Mouse (Mus musculus): ENCODE measurements around the gene Ppp5c.

DNA sequence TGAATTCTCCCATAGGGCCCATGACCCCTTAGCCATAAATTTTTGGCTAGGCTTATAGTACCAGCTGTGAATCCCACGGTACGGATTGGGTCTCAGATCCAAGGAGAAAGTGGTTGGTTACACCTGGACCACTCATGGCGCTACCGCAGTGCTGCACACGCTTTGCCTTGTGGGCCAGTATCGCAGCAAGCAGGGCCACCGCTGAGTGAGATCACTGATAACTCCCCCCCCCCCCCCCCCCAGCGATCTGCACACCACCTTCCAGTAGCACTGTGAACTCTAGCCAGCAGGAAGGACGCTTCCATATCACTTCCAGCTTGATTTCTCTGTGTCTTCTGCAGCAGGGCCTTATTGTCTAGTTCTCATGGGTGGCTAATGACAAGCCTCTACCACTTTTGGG, 37.9 kb upstream of the Ppp5c start:
- no peak for TF ChIP-seq POLR2A (IDR thresholded peaks at IDR 0.05; ENCODE audit: borderline replicate concordance, control insufficient read depth, low read depth, low read length)
- no peak for TF ChIP-seq CTCF (IDR thresholded peaks at IDR 0.05; ENCODE audit: control insufficient read depth, insufficient read depth, low read length)
